Mouse (Mus musculus) forebrain, embryonic 11.5 days (tissue): ENCODE measurements around the gene Sh3rf3. TPM values are rescaled to one million over a fixed set of nuclear protein-coding genes. Genes with fewer than 3 reads are reported as not detected.

Source experiments
- ATAC-seq: fragments of 200-750 bp; cut with Nextera tagmentation; replicated peaks from 2 replicates; pipeline ENCODE4 v1.8.0; 2017; ENCODE audit warnings: moderate TSS enrichment; ENCODE audit not compliant: low FRiP score
- DNase-seq: peaks from one replicate; pipeline ENCODE4 v3.0.0-alpha.2; 2017; ENCODE audit warnings: low spot score
- H3K27ac ChIP-seq: fragments of 300-500 bp; sonication (generic); 2 replicates; pipeline ENCODE4 v1.5.1; 2014; ENCODE audit warnings: low read depth, low read length
- H3K27me3 ChIP-seq: fragments of 300-500 bp; sonication (generic); 2 replicates; pipeline ENCODE4 v1.6.1; 2014; ENCODE audit warnings: mild to moderate bottlenecking, low read length, mixed read lengths; ENCODE audit not compliant: control insufficient read depth, insufficient read depth
- H3K36me3 ChIP-seq: fragments of 300-500 bp; sonication (generic); 2 replicates; pipeline ENCODE4 v1.6.1; 2014; ENCODE audit warnings: mild to moderate bottlenecking, low read length, moderate library complexity, mixed read lengths; ENCODE audit not compliant: control insufficient read depth, insufficient read depth
- H3K4me1 ChIP-seq: fragments of 300-500 bp; sonication (generic); replicated peaks from 2 replicates; pipeline ENCODE4 v1.6.1; 2014; ENCODE audit warnings: low read length, mixed read lengths; ENCODE audit not compliant: control insufficient read depth, insufficient read depth
- H3K4me2 ChIP-seq: fragments of 300-500 bp; sonication (generic); 2 replicates; pipeline ENCODE4 v1.6.1; 2014; ENCODE audit warnings: low read depth, mild to moderate bottlenecking, low read length, moderate library complexity, mixed read lengths; ENCODE audit not compliant: severe bottlenecking
- H3K4me3 ChIP-seq: fragments of 300-500 bp; sonication (generic); 2 replicates; pipeline ENCODE4 v1.5.1; 2014; ENCODE audit warnings: low read depth, low read length
- H3K9ac ChIP-seq: fragments of 300-500 bp; sonication (generic); 2 replicates; pipeline ENCODE4 v1.6.1; 2014; ENCODE audit warnings: low read length
- H3K9me3 ChIP-seq: fragments of 300-500 bp; sonication (generic); 2 replicates; pipeline ENCODE4 v1.6.1; 2016; ENCODE audit warnings: low read length, mixed read lengths; ENCODE audit not compliant: control insufficient read depth
- WGBS: fragments of 180-500 bp; shearing (Covaris S2); extraction: QIAGEN DNeasy Blood & Tissue Kit; methylation state at CpG from one replicate; pipeline ENCODE4 v1.1.7; 2014; 5-methylcytosine and 5-hydroxymethylcytosine counted together
- polyA plus RNA-seq: library from polyadenylated mRNA; unstranded; fragments of >200 nt; fragmentation: Nextera tagmentation; extraction: Ambion mirVana; gene quantifications from 2 replicates; pipeline ENCODE4 v1.2.1, GENCODE M21; 2014

Sh3rf3 gene
- polyA plus RNA-seq, 1 experiment from 2014 or later = 1.8 TPM

DNA sequence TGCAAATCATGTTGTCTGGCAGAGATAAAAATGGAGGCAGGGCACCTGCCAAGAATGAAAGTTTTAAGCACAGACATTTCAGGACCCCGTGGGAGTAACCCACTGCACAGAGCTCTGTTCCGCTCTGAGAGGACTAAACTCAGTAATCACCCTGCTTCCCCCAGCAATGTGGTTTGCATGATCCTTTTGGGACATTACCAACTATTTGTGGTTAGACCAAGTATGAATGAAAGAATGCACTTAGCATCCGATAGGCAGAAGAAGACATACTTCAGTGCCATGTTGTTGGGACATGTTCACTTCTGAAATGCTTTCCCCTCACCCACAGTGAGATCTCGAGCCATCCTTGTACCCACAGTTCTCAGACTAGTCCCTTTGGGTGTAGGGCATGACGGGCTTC lies 24.3 kb downstream of the Sh3rf3 start:
- H3K9me3 ChIP-seq = no peaks in the 10 kb centered on the region
- no peak for DNase-seq
- no peaks in the 10 kb centered on the region for H3K27me3 ChIP-seq
- ATAC-seq = no peak
- no peaks in the 10 kb centered on the region for H3K4me1 ChIP-seq
- no peak overlapping the region for H3K9ac ChIP-seq
- H3K4me2 ChIP-seq = no peak overlapping the region
- H3K27ac ChIP-seq = no peak overlapping the region
- H3K4me3 ChIP-seq = no peak overlapping the region
- no peaks in the 10 kb centered on the region for H3K36me3 ChIP-seq
- WGBS = 88% methylated on average over 5 of the region's 5 CpGs

DNA sequence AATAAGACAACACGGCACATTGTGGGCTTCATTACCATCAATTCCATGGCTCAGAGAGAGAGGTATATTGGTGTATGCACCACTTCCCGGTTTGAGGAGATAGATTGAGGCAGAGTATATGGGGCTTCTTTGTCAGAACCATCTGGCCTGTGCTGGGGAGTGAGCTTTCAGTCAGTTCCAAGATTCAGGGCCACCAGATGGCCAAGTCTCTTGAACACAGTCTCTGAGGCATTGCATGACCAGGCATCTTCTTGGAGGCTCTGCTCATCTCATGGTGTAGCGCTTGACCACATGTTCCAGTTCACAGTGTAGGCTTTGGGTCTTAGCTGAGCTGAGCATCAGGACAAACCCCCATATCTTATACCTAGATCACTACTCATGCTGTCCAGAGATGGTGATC lies 28.8 kb downstream of the Sh3rf3 start:
- 90% methylated on average over 3 of the region's 3 CpGs for WGBS
- Histone ChIP-seq H3K27ac (no peak overlapping the region), H3K4me2 (no peak overlapping the region), H3K27me3 (no peaks in the 10 kb centered on the region), H3K36me3 (no peaks in the 10 kb centered on the region), H3K4me3 (no peak overlapping the region), H3K9ac (no peak overlapping the region), H3K9me3 (no peaks in the 10 kb centered on the region), H3K4me1 (no peaks in the 10 kb centered on the region)
- no peak for DNase-seq
- ATAC-seq = no peak

DNA sequence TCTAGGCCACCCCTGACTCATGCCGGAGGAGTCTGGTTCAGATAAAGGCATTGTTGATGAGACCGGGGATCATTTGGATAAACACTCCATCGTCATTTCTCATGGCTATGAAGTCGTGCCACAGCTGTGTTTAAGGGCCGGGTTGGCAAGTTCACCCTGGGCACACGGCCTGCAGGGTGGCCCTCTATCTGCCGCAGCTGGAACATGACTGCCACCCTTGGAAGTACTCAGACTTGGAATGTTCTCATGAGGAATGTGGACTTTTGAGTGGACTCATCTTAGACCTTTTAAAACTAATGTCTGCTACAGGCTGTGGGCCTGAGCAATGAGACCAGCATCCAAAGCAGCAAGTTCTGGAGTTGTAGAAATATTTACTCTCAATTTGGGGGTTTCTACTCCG lies 29.9 kb downstream of the Sh3rf3 start:
- ATAC-seq (no peak), DNase-seq (no peak)
- H3K36me3 ChIP-seq = no peaks in the 10 kb centered on the region
- 90% methylated on average over 8 of the region's 8 CpGs for WGBS
- H3K4me3 ChIP-seq = no peak overlapping the region
- H3K27ac ChIP-seq = no peak overlapping the region
- no peaks in the 10 kb centered on the region for H3K27me3 ChIP-seq
- no peaks in the 10 kb centered on the region for H3K4me1 ChIP-seq
- H3K9me3 ChIP-seq = no peaks in the 10 kb centered on the region
- H3K9ac ChIP-seq = no peak overlapping the region
- no peak overlapping the region for H3K4me2 ChIP-seq

DNA sequence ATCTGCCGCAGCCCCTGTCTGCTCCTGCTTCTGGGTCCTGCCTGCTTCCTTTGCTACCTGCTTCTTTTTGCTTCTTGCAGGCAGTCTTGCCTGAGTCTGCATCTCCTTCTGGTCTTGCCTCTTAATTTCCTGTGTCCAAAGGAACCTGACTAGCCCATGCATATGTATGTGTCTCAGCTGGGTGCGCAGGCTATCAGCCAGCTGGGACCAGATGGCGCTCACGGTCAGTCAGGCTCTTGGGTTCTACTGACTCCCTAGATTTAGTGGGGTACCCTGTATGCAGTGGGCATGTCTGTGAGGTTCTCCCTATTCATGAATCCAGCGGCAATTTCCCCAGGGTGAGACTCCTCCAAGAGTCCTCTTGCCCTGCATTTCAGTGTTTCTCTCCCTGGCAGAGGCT lies 35.0 kb downstream of the Sh3rf3 start:
- Histone ChIP-seq H3K4me2 (no peak overlapping the region), H3K4me3 (no peak overlapping the region), H3K36me3 (no peaks in the 10 kb centered on the region), H3K9ac (no peak overlapping the region), H3K4me1 (no peaks in the 10 kb centered on the region), H3K9me3 (no peaks in the 10 kb centered on the region), H3K27ac (no peak overlapping the region), H3K27me3 (no peaks in the 10 kb centered on the region)
- DNase-seq = no peak
- WGBS = 80% methylated on average over 5 of the region's 5 CpGs
- no peak for ATAC-seq

DNA sequence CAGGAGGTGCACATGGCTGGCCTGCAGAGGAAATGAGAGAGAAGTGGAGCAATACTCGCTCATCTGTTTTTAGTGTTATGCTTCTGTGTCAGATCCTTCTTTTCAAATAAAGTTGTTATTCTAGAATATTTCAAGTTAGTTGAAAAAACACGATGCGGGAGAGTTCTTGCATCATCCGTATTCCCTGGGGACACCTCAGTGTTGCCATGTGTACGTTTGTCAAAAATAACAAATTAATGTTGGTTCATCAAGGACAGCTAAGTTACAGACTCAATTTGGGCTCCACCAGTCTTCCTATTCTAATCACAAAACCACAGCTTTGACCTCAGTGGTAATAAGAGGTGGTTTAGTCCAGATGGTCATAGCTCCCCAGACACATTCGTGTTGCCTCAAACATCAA lies 35.4 kb downstream of the Sh3rf3 start:
- Histone ChIP-seq H3K4me1 (no peaks in the 10 kb centered on the region), H3K4me2 (no peak overlapping the region), H3K36me3 (no peaks in the 10 kb centered on the region), H3K27ac (no peak overlapping the region), H3K9me3 (no peaks in the 10 kb centered on the region), H3K4me3 (no peak overlapping the region), H3K27me3 (no peaks in the 10 kb centered on the region), H3K9ac (no peak overlapping the region)
- ATAC-seq (no peak), DNase-seq (no peak)
- WGBS = 86% methylated on average over 6 of the region's 6 CpGs

DNA sequence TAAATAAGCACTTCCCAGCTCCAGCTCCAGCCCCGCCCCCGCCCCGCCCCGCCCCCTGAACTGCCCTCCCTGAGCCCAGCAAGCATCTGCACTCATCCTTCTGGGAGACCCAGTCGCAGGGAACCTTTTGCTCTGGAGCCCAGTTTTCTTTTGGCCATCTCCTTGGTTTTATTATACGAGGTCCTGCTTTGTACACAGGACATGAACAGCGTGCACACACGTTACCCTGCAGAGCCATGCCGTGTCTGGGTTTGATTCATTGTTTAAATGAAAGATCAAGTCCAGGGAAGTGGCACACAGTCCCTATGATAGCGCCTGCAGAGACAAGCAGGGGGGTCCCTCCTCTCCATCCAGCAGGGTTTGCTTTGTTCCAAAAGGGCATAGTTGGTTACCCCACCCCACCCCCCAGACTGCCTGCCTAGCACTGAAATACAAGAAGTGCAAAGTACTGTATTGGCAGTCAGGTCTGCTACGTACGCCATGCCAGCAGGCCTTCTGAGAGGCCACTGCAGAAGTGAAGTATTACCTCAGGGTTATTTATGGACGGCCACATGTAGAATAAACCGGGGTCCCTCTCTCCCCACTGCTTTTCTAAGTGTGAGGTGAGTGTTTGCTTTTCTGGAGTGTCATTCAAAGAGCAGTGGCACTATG lies 41.5 kb downstream of the Sh3rf3 start:
- Histone ChIP-seq H3K9ac (no peak overlapping the region; the same call in 1 of the 2 replicates), H3K9me3 (no peaks in the 10 kb centered on the region), H3K27me3 (no peaks in the 10 kb centered on the region), H3K27ac (no peak overlapping the region), H3K36me3 (no peaks in the 10 kb centered on the region), H3K4me3 (no peak overlapping the region), H3K4me1 (peaks cover 2% of the 10 kb centered on the region; the same call in 1 of the 2 replicates), H3K4me2 (no peak overlapping the region; the same call in 1 of the 2 replicates)
- 0 out of 2 replicates have a peak, but pooled peaks have one; percentile 13 for ATAC-seq
- peak; percentile 54 for DNase-seq
- WGBS = 19% methylated on average over 14 of the region's 14 CpGs

DNA sequence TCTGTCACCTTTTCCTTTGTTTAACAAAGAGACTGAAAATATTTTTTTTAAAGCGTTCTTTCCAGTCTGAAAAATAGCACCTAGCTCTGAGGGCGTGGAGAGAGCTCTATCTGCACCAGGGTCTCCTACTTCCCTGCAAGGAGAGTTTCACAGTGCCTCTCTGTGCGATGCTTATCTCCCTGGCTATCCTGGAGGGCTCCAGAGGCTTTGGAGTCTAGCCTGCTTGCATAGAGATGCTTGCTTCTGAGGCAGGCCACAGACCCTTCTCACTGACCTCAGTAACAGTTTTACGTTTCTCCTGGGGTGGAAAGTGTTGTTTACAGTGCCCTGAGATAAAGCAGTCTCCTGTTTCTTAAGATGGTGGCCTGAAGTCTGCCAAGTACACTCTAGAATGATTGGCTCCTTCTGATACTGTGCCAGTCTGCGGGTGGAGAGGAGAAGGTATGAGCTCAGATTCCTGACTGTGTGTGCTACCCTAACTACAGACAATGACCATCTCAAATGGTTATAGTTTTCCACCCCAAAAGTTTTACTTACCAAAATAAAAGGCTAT lies 42.1 kb downstream of the Sh3rf3 start:
- H3K36me3 ChIP-seq = no peaks in the 10 kb centered on the region
- H3K4me3 ChIP-seq = no peak overlapping the region
- no peak overlapping the region for H3K4me2 ChIP-seq
- WGBS = 45% methylated on average over 5 of the region's 5 CpGs
- peaks cover 2% of the 10 kb centered on the region; the same call in 1 of the 2 replicates for H3K4me1 ChIP-seq
- H3K27me3 ChIP-seq = no peaks in the 10 kb centered on the region
- H3K9me3 ChIP-seq = no peaks in the 10 kb centered on the region
- DNase-seq = no peak
- H3K27ac ChIP-seq = no peak overlapping the region
- H3K9ac ChIP-seq = no peak overlapping the region
- no peak for ATAC-seq

DNA sequence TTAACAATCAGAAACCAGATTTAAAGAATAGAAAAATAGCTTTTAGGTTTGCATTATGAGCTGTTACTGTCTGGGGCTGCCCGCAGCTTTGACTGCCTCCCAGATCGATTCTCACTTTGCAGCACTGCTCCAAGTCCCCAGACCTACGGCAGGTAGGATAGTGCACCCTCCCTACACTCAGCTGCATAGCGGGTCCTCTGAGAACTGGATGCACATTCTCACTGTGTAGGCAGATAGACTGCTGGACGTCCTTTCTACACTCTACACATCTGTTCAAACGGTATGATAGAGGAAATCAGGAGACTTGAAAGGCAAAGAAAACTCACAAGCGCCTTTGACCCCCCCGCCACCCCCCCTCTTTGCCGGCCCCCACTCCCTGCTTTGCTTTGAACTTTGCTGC lies 42.7 kb downstream of the Sh3rf3 start:
- Histone ChIP-seq H3K4me1 (peaks cover 2% of the 10 kb centered on the region; the same call in 1 of the 2 replicates), H3K9me3 (no peaks in the 10 kb centered on the region), H3K9ac (no peak overlapping the region), H3K27ac (no peak overlapping the region), H3K36me3 (no peaks in the 10 kb centered on the region), H3K4me3 (no peak overlapping the region), H3K27me3 (no peaks in the 10 kb centered on the region), H3K4me2 (no peak overlapping the region)
- ATAC-seq (no peak), DNase-seq (no peak)
- 74% methylated on average over 9 of the region's 9 CpGs for whole genome bisulfite sequencing

DNA sequence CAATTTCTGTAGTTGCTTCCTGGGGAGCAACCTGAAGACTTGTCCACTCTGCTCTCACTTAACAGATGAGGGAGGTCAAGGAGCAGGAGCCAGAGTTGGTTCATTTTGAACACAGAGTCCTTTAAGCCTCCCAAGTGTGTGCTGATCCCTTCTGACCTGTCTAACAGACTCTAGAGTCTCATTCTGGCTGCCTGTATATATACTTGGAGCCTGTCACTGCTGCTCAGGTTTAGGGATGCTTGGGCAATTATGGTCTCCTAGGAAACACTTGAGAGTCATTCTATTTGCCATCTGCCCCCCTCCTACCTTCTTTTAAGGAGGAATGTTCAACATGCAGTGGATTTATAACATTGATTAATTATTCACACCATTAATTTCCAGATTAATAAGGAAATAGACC lies 43.6 kb downstream of the Sh3rf3 start:
- no peak overlapping the region for H3K9ac ChIP-seq
- no peaks in the 10 kb centered on the region for H3K9me3 ChIP-seq
- H3K4me2 ChIP-seq = no peak overlapping the region
- H3K27me3 ChIP-seq = no peaks in the 10 kb centered on the region
- peak; percentile 55; the same call in 1 of the 2 replicates for ATAC-seq
- no peak overlapping the region for H3K27ac ChIP-seq
- H3K36me3 ChIP-seq = no peaks in the 10 kb centered on the region
- DNase-seq = no peak
- H3K4me1 ChIP-seq = peaks cover 2% of the 10 kb centered on the region; the same call in 1 of the 2 replicates
- no peak overlapping the region for H3K4me3 ChIP-seq
